Mouse (Mus musculus): ENCODE measurements at regions not wholly inside any gene's neighbourhood (a gene's known extent, or its start where the extent isn't known, plus 50 kb on each side); places are given as distances from the start of the nearest gene placed in this dataset.

GRCm38 (mm10) chr17:47221068-47221796, 147.5 kb upstream of the Mrps10 start:
- TF ChIP-seq POLR2A (IDR thresholded peaks at IDR 0.05; ENCODE audit: borderline replicate concordance, control insufficient read depth, low read depth, low read length) (no peak), CTCF (IDR thresholded peaks at IDR 0.05; ENCODE audit: control insufficient read depth, insufficient read depth, low read length) (no peak)
